8 mouse cellular contexts compared by ENCODE assay signal in the genomic region with DNA sequence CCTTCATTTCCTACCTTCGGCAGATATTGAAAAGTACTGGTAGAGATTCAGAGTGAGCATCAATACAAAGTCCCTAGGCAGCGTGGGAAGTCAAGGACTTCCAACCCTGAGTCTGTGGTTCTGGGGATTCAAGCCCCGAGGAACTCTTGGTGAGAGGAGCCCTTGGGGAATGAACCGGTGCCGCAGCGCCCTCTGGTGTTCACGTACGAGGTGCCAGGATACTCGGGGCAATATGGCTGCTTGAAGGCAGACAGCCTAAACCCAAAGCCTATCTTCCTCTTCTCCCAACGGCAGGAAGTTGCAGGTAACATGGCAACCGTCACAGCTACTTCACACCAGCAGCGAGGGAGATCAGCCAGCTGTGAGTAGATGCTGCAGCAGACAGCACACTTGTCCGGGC.
DNase-seq lines count a peak whose midpoint lies in the region; ATAC-seq and TF ChIP-seq lines count a peak whose summit lies in the region.

No protein-coding gene starts in this region.

- H3K4me2 ChIP-seq in hindbrain, postnatal 0 days (ENCODE audit: low read depth, low read length), result peak overlapping the region; percentile 35; the same call in 1 of the 2 replicates

- DNase-seq in ZHBTc4 (ENCODE audit: low read depth, low spot score), result peak; percentile 89
- DNase-seq in cerebellum, adult 9-11 months, result peak; percentile 32
- peak; percentile 22 to 79 for DNase-seq in frontal cortex, postnatal 10 days (ENCODE audit: low spot score in 2 of 2)
- peak; percentile 87 for DNase-seq in hindbrain, postnatal 0 days (ENCODE audit: low spot score)
- peak; percentile 81 to 90 for DNase-seq in left cerebral cortex, adult 18-20 months (ENCODE audit: low spot score in 2 of 2)
- peak; percentile 64 to 74 for DNase-seq in lung, postnatal 4 days
- peak; percentile 74 for DNase-seq in right cerebral cortex, postnatal 25 days
- no peak for DNase-seq in spleen, adult 12 weeks (ENCODE audit: low spot score)

- H3K27ac ChIP-seq in hindbrain, postnatal 0 days, result no peak overlapping the region

- no peak overlapping the region for H3K9ac ChIP-seq in hindbrain, postnatal 0 days (replicated peaks; ENCODE audit: low read length)

- no peaks in the 10 kb centered on the region for H3K36me3 ChIP-seq in hindbrain, postnatal 0 days (ENCODE audit: insufficient read depth, low read length)

- H3K9me3 ChIP-seq in hindbrain, postnatal 0 days (ENCODE audit: low read length), result no peaks in the 10 kb centered on the region

- WGBS in hindbrain, postnatal 0 days, result 5% methylated on average over 13 of the region's 13 CpGs

- no peak overlapping the region for H3K4me3 ChIP-seq in hindbrain, postnatal 0 days (ENCODE audit: low read length)

- peak; percentile 94 for TF ChIP-seq CTCF in hindbrain, postnatal 0 days (IDR thresholded peaks at IDR 0.05; ENCODE audit: low read depth)

- no peaks in the 10 kb centered on the region for H3K27me3 ChIP-seq in hindbrain, postnatal 0 days (ENCODE audit: insufficient read depth, low read length)

- no peaks in the 10 kb centered on the region for H3K4me1 ChIP-seq in hindbrain, postnatal 0 days (ENCODE audit: insufficient read depth, low read length)

- ATAC-seq in hindbrain, postnatal 0 days, result peak; percentile 77
